Mouse (Mus musculus): Measurements from ENCODE around the gene Cntn3. TPM values are rescaled to one million over a fixed set of nuclear protein-coding genes. Genes with fewer than 3 reads are reported as not detected.

The Cntn3 gene
- polyA plus RNA-seq, 1 experiment from 2014 or later, result 0.18 TPM

GRCm38 (mm10) chr6:102555814-102556437, 17.0 kb downstream of the Cntn3 start:
- Histone ChIP-seq H3K27ac (no peak overlapping the region), H3K36me3 (no peaks in the 10 kb centered on the region), H3K9me3 (replicated peaks) (no peaks in the 10 kb centered on the region), H3K4me3 (no peak overlapping the region), H3K4me1 (no peaks in the 10 kb centered on the region), H3K27me3 (ENCODE audit: low read depth, poor library complexity, severe bottlenecking) (no peaks in the 10 kb centered on the region)
- WGBS, result 93% methylated on average over 4 of the region's 4 CpGs
- DNase-seq (ENCODE audit: low spot score), result no peak

GRCm38 (mm10) chr6:102555067-102555657, 17.7 kb downstream of the Cntn3 start:
- Histone ChIP-seq H3K36me3 (no peaks in the 10 kb centered on the region), H3K4me3 (no peak overlapping the region), H3K27ac (no peak overlapping the region), H3K4me1 (no peaks in the 10 kb centered on the region), H3K27me3 (ENCODE audit: low read depth, poor library complexity, severe bottlenecking) (no peaks in the 10 kb centered on the region), H3K9me3 (replicated peaks) (no peaks in the 10 kb centered on the region)
- WGBS, result 88% methylated on average over 3 of the region's 3 CpGs
- DNase-seq (ENCODE audit: low spot score), result no peak

DNA sequence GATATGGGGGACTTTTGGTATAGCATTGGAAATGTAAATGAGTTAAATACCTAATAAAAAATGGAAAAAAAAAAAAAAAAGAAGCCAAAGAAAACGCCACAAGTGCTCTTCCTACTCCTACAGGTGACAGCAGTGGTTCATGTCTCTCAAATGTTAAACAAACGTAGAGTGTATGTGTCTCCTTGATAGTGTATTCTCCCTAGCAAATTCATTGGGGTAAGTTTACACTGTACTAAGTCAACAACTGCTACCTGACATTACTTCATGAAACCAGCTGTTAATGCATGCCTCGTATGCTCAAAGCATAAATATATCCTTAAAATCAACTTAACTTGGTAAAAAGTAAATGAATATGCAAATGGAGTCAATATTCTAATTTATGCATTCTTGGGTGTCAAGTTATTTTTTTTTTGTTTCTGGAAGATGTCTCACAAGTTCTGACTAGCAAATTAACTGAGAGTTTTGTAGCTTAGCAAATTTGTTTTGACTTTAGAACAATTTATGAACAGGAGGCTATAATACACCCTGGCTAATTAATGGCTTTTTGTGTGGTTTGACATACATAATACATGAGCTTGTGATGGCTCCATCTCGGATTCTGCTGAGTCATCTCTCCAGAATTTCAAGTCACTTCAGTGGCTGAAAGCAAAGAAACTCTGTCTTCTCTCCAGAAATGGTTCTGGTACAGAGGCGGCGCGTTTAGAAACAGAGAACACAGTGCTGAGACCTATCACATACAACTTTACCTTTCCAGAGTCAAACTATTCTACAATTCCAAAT, 31.1 kb downstream of the Cntn3 start:
- no peak overlapping the region for H3K4me3 ChIP-seq
- no peak overlapping the region for H3K27ac ChIP-seq
- 86% methylated on average over 7 of the region's 7 CpGs for whole genome bisulfite sequencing
- no peaks in the 10 kb centered on the region for H3K4me1 ChIP-seq
- H3K27me3 ChIP-seq (ENCODE audit: low read depth, poor library complexity, severe bottlenecking), result no peaks in the 10 kb centered on the region
- no peak for DNase-seq (ENCODE audit: low spot score)
- H3K9me3 ChIP-seq (replicated peaks), result no peaks in the 10 kb centered on the region
- no peaks in the 10 kb centered on the region for H3K36me3 ChIP-seq

DNA sequence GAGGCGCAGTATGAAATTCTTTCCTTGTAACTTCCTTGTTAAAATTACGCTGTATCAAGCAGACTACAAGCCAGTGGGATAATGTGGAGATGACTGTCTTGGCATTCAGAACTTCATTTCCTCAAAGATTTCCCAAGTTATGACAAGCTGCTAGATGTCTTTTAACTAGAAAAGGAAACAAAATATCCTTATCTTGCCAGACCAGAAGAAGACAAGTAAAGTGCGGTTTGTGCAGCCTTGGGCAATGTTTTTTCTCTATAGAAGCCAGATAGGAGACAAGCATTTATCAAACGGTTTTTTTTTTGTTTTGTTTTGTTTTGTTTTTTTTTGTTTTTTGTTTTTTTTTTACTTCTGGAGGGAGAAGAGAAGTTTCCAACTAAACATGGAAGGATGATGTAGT, 37.3 kb downstream of the Cntn3 start:
- H3K27me3 ChIP-seq (ENCODE audit: low read depth, poor library complexity, severe bottlenecking), result no peaks in the 10 kb centered on the region
- no peak for DNase-seq (ENCODE audit: low spot score)
- no peaks in the 10 kb centered on the region for H3K4me1 ChIP-seq
- no peaks in the 10 kb centered on the region for H3K9me3 ChIP-seq (replicated peaks)
- 88% methylated on average over 4 of the region's 4 CpGs for WGBS
- H3K36me3 ChIP-seq, result no peaks in the 10 kb centered on the region
- H3K4me3 ChIP-seq, result no peak overlapping the region
- no peak overlapping the region for H3K27ac ChIP-seq

DNA sequence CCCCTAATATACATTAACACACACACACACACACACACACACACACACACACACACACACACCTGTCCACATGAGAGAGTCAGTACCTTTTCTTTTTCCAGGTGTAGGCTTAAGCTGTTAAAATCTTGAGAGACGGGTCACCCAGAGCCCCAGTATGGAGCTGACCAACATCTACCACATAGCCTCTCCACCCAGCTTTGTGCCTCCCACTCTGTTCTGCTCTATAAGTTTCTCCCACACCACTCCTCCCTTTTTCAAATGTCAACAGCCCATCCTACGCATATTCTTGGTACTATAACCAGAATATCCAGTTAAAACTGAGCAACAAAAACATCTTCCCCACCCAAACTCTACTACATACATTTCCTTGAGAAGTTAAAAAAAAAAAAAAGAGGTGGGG, 49.9 kb downstream of the Cntn3 start:
- 90% methylated on average over 2 of the region's 2 CpGs for WGBS
- Histone ChIP-seq H3K27me3 (ENCODE audit: low read depth, poor library complexity, severe bottlenecking) (no peaks in the 10 kb centered on the region), H3K4me1 (no peaks in the 10 kb centered on the region), H3K36me3 (no peaks in the 10 kb centered on the region), H3K4me3 (no peak overlapping the region), H3K9me3 (replicated peaks) (no peaks in the 10 kb centered on the region), H3K27ac (no peak overlapping the region)
- no peak for DNase-seq (ENCODE audit: low spot score)

DNA sequence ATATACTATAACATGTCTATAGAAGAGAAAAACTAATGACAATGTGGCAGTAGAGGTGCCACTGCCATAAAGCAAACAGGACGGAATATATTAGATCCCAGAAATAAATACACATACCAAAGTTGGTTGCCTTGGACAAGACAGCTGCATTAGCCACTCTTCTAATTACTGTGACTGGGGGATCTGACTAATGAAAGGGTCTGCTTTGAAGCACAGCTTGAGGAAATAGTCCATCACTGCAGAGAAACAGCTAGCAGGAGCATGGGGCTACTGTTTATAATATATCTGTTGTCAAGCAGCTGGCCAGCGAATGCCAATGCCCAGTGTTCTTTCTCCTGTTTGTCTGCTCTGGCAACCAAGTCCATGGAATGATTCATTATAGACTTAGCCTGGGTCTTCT, 51.9 kb downstream of the Cntn3 start:
- DNase-seq (ENCODE audit: low spot score), result no peak
- WGBS, result 63% methylated on average over 2 of the region's 2 CpGs

DNA sequence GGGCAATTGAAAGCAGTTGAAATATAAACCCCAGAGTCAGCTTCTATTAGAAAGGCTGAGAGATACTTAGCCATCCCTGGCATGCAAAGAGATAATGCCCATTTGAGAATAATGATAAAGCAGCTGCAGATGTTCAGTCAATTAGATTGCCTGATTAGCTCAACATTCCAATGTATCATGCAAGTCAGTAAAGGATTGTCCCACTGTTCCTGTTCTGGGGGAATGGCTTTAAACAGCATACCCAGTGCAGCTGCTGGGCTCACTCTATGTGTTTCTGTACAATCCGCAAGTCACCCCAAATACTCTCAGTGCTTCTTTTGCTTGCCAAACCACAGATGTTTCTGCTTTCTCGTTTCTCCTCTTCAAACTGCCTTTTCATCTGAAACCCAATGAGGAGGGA, 57.7 kb downstream of the Cntn3 start:
- no peak overlapping the region for H3K4me3 ChIP-seq
- H3K9me3 ChIP-seq (replicated peaks), result no peaks in the 10 kb centered on the region
- no peak overlapping the region for H3K27ac ChIP-seq
- no peaks in the 10 kb centered on the region for H3K4me1 ChIP-seq
- no peaks in the 10 kb centered on the region for H3K27me3 ChIP-seq (ENCODE audit: low read depth, poor library complexity, severe bottlenecking)
- 83% methylated on average over 2 of the region's 2 CpGs for WGBS
- DNase-seq (ENCODE audit: low spot score), result no peak
- H3K36me3 ChIP-seq, result no peaks in the 10 kb centered on the region

More for the DNA sequence above, 51.9 kb downstream of the Cntn3 start:
- Histone ChIP-seq H3K4me1 (no peaks in the 10 kb centered on the region), H3K9me3 (replicated peaks) (no peaks in the 10 kb centered on the region), H3K4me3 (no peak overlapping the region), H3K27me3 (ENCODE audit: low read depth, poor library complexity, severe bottlenecking) (no peaks in the 10 kb centered on the region), H3K27ac (no peak overlapping the region), H3K36me3 (no peaks in the 10 kb centered on the region)

GRCm38 (mm10) chr6:102512085-102512484, 60.8 kb downstream of the Cntn3 start:
- Histone ChIP-seq H3K9me3 (replicated peaks) (no peaks in the 10 kb centered on the region), H3K27ac (no peak overlapping the region), H3K4me3 (no peak overlapping the region), H3K27me3 (ENCODE audit: low read depth, poor library complexity, severe bottlenecking) (no peaks in the 10 kb centered on the region), H3K36me3 (no peaks in the 10 kb centered on the region), H3K4me1 (no peaks in the 10 kb centered on the region)
- no peak for DNase-seq (ENCODE audit: low spot score)
- WGBS, result 46% methylated on average over 1 of the region's 1 CpGs

DNA sequence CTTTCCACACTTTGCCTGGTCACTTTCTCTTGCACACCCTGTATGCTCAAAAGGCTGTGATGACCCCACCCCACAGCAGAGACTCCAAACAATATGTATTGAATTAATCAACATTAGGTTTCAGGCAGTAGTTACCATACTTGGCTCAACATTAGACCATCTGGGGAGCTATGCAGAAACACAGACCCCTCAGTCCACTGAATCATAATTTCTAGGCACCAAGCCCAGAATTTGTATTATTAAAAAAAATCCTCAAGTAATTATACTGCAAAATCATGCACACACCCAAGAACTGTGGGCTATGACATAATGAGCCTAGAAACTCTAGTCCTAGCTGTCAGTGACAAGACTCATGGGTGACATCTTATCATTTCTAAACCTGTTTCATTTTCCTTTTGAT, 87.4 kb downstream of the Cntn3 start:
- Histone ChIP-seq H3K9me3 (replicated peaks) (no peaks in the 10 kb centered on the region), H3K4me1 (no peaks in the 10 kb centered on the region), H3K27ac (no peak overlapping the region), H3K36me3 (no peaks in the 10 kb centered on the region), H3K27me3 (ENCODE audit: low read depth, poor library complexity, severe bottlenecking) (no peaks in the 10 kb centered on the region), H3K4me3 (no peak overlapping the region)
- no peak for DNase-seq (ENCODE audit: low spot score)

DNA sequence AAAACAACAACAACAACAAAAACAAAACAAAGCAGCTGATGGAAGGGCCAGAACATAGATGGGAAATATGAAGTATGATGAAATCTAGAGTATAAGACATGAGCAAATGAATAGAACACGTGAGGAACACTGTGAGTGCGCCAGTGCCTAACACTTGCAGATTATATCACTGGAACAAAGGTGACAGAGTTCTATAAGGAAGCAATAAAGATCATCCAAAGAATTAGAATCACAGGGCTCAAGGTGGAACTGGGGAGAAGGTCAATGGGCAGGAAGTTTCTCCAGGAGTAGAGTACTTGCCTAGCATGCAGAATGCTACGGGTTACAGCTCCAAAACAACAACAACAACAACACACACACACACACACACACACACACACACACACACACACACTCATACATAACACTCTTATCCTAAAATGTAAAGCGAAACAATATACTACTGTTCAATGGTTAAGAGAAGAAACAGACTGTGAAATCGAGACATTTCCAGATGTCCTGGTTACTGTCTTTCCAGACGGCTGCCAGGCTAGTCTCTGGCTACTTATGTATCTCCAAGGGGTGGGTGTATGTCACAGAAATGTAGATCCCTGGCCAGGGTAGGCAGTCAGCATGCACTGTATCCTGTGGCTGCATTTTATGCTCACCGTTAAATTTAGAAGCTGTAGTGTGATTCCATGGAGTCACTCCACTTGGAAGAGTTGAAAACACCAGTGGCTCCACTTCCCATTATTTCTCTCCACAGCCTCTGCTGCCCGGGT, 94.4 kb downstream of the Cntn3 start:
- no peak for DNase-seq (ENCODE audit: low spot score)
- WGBS, result 81% methylated on average over 8 of the region's 8 CpGs
- Histone ChIP-seq H3K9me3 (replicated peaks) (no peaks in the 10 kb centered on the region), H3K27me3 (ENCODE audit: low read depth, poor library complexity, severe bottlenecking) (no peaks in the 10 kb centered on the region), H3K36me3 (no peaks in the 10 kb centered on the region), H3K4me3 (no peak overlapping the region), H3K27ac (no peak overlapping the region), H3K4me1 (no peaks in the 10 kb centered on the region)

DNA sequence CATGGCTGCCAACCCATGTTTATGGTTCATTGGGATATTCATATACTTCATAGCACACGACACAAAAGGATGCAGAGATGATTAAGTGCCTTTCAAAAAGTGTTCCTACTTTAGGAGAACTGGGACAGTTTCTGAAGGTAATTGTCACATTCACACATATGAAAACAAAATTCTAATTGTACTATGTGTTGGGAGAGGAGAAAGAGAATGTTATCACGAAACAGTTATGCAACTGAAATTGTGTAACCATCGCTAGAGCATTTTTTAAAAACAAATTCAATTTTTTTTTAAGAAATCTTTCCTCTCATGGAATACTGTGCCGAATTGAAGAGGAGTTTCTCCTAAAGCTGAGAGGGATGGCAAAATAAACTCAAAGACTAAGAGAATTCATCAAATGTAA, 134.5 kb downstream of the Cntn3 start:
- Histone ChIP-seq H3K27me3 (ENCODE audit: low read depth, poor library complexity, severe bottlenecking) (no peaks in the 10 kb centered on the region), H3K36me3 (no peaks in the 10 kb centered on the region), H3K9me3 (replicated peaks) (no peaks in the 10 kb centered on the region), H3K27ac (no peak overlapping the region), H3K4me3 (no peak overlapping the region), H3K4me1 (no peaks in the 10 kb centered on the region)
- 89% methylated on average over 4 of the region's 4 CpGs for WGBS
- no peak for DNase-seq (ENCODE audit: low spot score)

- Histone ChIP-seq H3K27ac (no peak overlapping the region), H3K36me3 (no peaks in the 10 kb centered on the region), H3K27me3 (ENCODE audit: low read depth, poor library complexity, severe bottlenecking) (no peaks in the 10 kb centered on the region), H3K4me3 (no peak overlapping the region), H3K9me3 (replicated peaks) (no peaks in the 10 kb centered on the region), H3K4me1 (no peaks in the 10 kb centered on the region)
- DNase-seq (ENCODE audit: low spot score), result no peak
- WGBS, result 88% methylated on average over 1 of the region's 1 CpGs
Observed at GRCm38 (mm10) chr6:102427549-102427948, 145.4 kb downstream of the Cntn3 start.

- 54% methylated on average over 1 of the region's 1 CpGs for WGBS
- no peaks in the 10 kb centered on the region for H3K4me1 ChIP-seq
- H3K27me3 ChIP-seq (ENCODE audit: low read depth, poor library complexity, severe bottlenecking), result no peaks in the 10 kb centered on the region
- no peak for DNase-seq (ENCODE audit: low spot score)
- H3K27ac ChIP-seq, result no peak overlapping the region
- no peaks in the 10 kb centered on the region for H3K36me3 ChIP-seq
- no peaks in the 10 kb centered on the region for H3K9me3 ChIP-seq (replicated peaks)
- no peak overlapping the region for H3K4me3 ChIP-seq
Observed at GRCm38 (mm10) chr6:102421781-102422180, 151.1 kb downstream of the Cntn3 start.
